Mouse (Mus musculus) heart, embryonic 14.5 days (tissue): ENCODE data around the gene Mapk9. TPM values are rescaled to one million over a fixed set of nuclear protein-coding genes. Genes with fewer than 3 reads are reported as not detected.

Experiments
- ATAC-seq: fragments of 200-750 bp; cut with Nextera tagmentation; 2 replicates; pipeline ENCODE4 v1.8.0; 2017; ENCODE audit warnings: low read depth, moderate TSS enrichment; ENCODE audit not compliant: insufficient number of reproducible peaks, insufficient read depth, low FRiP score
- H3K27ac ChIP-seq, 2 experiments: fragments of 200-500 bp in 1 of 2; fragments of 300-500 bp in 1 of 2; sonication (generic) in 1 of 2; replicated peaks in 1 of 2; 2 replicates each; pipeline ENCODE4 v1.5.1; 2012 to 2014; ENCODE audit warnings: low read depth in 2 of 2, low read length in 2 of 2, control low read depth in 1 of 2, mild to moderate bottlenecking in 1 of 2, mixed read lengths in 1 of 2; ENCODE audit not compliant: control insufficient read depth in 1 of 2, insufficient read depth in 1 of 2
- H3K27me3 ChIP-seq: fragments of 300-500 bp; sonication (generic); 2 replicates; pipeline ENCODE4 v1.6.1; 2014; ENCODE audit warnings: mild to moderate bottlenecking, low read length, control low read depth; ENCODE audit not compliant: control insufficient read depth, insufficient read depth
- H3K36me3 ChIP-seq: fragments of 300-500 bp; sonication (generic); 2 replicates; pipeline ENCODE4 v1.6.1; 2014; ENCODE audit warnings: mild to moderate bottlenecking, control low read depth, low read length, mixed read lengths; ENCODE audit not compliant: control insufficient read depth, insufficient read depth
- H3K4me1 ChIP-seq, 2 experiments: fragments of 200-500 bp in 1 of 2; fragments of 300-500 bp in 1 of 2; sonication (generic) in 1 of 2; 2 replicates each; pipeline ENCODE4 v1.6.1; 2012 to 2014; ENCODE audit warnings: low read length in 2 of 2, control low read depth in 1 of 2, mixed read lengths in 1 of 2; ENCODE audit not compliant: control insufficient read depth in 2 of 2, insufficient read depth in 2 of 2
- H3K4me2 ChIP-seq: fragments of 300-500 bp; sonication (generic); 2 replicates; pipeline ENCODE4 v1.6.1; 2014; ENCODE audit warnings: mild to moderate bottlenecking, low read length
- H3K4me3 ChIP-seq, 2 experiments: fragments of 200-500 bp in 1 of 2; fragments of 300-500 bp in 1 of 2; sonication (generic) in 1 of 2; 2 replicates each; pipeline ENCODE4 v1.5.1; 2012 to 2014; ENCODE audit warnings: low read length in 2 of 2, mild to moderate bottlenecking in 2 of 2, control low read depth in 1 of 2, low read depth in 1 of 2, moderate library complexity in 1 of 2; ENCODE audit not compliant: control insufficient read depth in 1 of 2, insufficient read depth in 1 of 2
- H3K9ac ChIP-seq: fragments of 300-500 bp; sonication (generic); 2 replicates; pipeline ENCODE4 v1.6.1; 2014; ENCODE audit warnings: mild to moderate bottlenecking, low read length
- H3K9me3 ChIP-seq: fragments of 300-500 bp; sonication (generic); 2 replicates; pipeline ENCODE4 v1.6.1; 2016; ENCODE audit warnings: low read length, control low read depth; ENCODE audit not compliant: control insufficient read depth
- WGBS: fragments of 180-500 bp; shearing (Covaris S2); extraction: QIAGEN DNeasy Blood & Tissue Kit; methylation state at CpG from one replicate; pipeline ENCODE4 v1.1.7; 2014; 5-methylcytosine and 5-hydroxymethylcytosine counted together
- polyA plus RNA-seq: library from polyadenylated mRNA; unstranded; fragments of >200 nt; fragmentation: Nextera tagmentation; extraction: Ambion mirVana; gene quantifications from 2 replicates; pipeline ENCODE4 v1.2.1, GENCODE M21; 2014

Mapk9 gene
- polyA plus RNA-seq, 1 experiment from 2014 or later: 39.2 TPM

DNA sequence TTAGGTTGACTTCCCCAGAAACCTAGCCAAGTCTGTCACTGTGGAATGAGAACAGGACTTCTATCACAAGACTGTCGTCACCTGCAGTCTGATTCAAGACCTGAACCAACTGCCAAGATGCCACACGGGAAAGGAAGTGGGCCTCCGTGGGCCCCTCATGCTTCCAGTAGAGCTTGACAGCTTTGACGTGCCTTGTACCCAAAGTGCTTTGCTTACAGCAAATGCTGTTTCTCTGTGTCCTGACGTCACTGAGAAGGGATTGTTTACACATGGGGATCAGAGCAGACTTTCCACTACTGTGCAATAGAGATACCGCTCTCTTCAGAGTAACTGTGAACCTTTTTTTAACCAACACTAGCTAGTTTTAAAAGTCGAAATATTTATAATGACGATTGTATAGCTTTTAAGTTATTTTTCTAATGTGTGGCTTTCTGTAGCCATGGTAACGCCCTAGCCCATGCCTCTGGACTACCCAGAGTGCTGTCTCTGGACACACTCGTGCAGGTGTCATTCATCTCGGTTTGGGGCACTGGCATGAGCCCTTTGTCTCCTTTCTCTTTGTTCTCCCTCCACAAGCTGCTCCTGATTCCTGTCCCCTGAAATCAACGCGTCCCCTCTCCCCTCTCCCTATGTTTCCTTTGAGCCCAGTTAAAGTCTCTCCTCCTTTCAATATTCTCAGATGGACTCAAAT is 8.7 kb upstream of the Mapk9 start:
- no peak overlapping the region for H3K4me3 ChIP-seq
- H3K36me3 ChIP-seq: peaks cover 18% of the 10 kb centered on the region
- no peaks in the 10 kb centered on the region for H3K27me3 ChIP-seq
- H3K9ac ChIP-seq: no peak overlapping the region
- H3K9me3 ChIP-seq: no peaks in the 10 kb centered on the region
- no peak overlapping the region for H3K27ac ChIP-seq
- 39% methylated on average over 13 of the region's 13 CpGs for WGBS
- H3K4me2 ChIP-seq: no peak overlapping the region
- ATAC-seq: 0 out of 2 replicates have a peak, but pooled peaks have one; percentile 15
- H3K4me1 ChIP-seq: peaks cover 2 to 9% of the 10 kb centered on the region in 2 experiments; a peak in 3 of 4 replicates

- no peaks in the 10 kb centered on the region for H3K9me3 ChIP-seq
- peaks cover 2 to 12% of the 10 kb centered on the region in 2 experiments for H3K4me1 ChIP-seq
- no peak overlapping the region for H3K4me2 ChIP-seq
- WGBS: 44% methylated on average over 1 of the region's 1 CpGs
- ATAC-seq: no peak
- H3K27ac ChIP-seq: no peak overlapping the region
- no peak overlapping the region for H3K4me3 ChIP-seq
- no peak overlapping the region for H3K9ac ChIP-seq
- H3K36me3 ChIP-seq: no peaks in the 10 kb centered on the region
- no peaks in the 10 kb centered on the region for H3K27me3 ChIP-seq
Observed at GRCm38 (mm10) chr11:49840666-49841065, 5.9 kb upstream of the Mapk9 start.

GRCm38 (mm10) chr11:49841886-49842285 is 4.7 kb upstream of the Mapk9 start:
- no peaks in the 10 kb centered on the region for H3K27me3 ChIP-seq
- H3K36me3 ChIP-seq: no peaks in the 10 kb centered on the region
- ATAC-seq: no peak
- no peak overlapping the region for H3K4me3 ChIP-seq
- H3K4me2 ChIP-seq: no peak overlapping the region
- H3K9me3 ChIP-seq: no peaks in the 10 kb centered on the region
- peaks cover 7 to 17% of the 10 kb centered on the region in 2 experiments for H3K4me1 ChIP-seq
- 84% methylated on average over 1 of the region's 1 CpGs for WGBS
- no peak overlapping the region for H3K27ac ChIP-seq
- H3K9ac ChIP-seq: no peak overlapping the region

DNA sequence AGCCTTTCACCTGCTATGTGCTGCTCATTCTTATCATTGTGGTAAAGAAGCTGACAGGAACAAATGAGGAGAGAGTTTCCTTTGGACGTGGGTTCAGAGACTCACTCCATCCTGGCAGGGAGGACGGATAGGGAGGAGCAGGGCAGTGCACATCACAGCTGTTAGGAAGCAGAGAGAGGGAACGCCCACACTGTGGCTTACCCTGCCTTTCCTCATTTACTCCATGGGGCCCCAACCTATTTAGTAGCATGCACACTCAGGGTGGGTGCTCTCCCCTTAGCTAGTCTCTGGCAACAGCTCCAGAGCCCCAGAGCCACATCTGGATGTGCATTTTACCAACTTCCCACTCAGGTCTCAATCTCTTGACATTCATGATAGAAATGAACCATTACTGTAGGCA is 3.8 kb upstream of the Mapk9 start:
- Histone ChIP-seq H3K27ac (no peak overlapping the region), H3K4me2 (no peak overlapping the region), H3K4me1 (peaks cover 7 to 19% of the 10 kb centered on the region in 2 experiments), H3K4me3 (no peak overlapping the region), H3K27me3 (no peaks in the 10 kb centered on the region), H3K36me3 (no peaks in the 10 kb centered on the region), H3K9ac (no peak overlapping the region), H3K9me3 (no peaks in the 10 kb centered on the region)
- no peak for ATAC-seq
- WGBS: 43% methylated on average over 3 of the region's 3 CpGs

DNA sequence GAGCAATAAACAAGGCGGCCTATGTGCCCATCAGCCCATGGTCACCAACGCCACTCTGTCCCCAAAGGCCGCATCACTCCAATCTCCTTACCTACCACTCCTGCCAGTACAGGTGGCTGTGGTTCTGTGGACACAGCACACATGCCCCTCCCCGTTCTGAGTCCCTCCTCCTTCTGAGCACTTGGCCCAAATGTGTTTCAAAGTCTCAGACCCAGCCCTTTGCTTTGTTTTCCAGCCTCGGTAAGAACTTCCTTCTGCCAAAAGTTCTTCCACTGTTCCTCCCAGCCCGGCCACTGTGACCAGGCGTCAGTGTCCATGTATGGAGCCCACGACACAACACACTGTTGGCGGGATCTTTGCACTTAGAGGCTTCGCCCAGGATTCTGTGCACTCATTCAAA is 2.2 kb upstream of the Mapk9 start:
- H3K27me3 ChIP-seq: no peaks in the 10 kb centered on the region
- H3K4me3 ChIP-seq: no peak overlapping the region
- no peaks in the 10 kb centered on the region for H3K9me3 ChIP-seq
- H3K9ac ChIP-seq: no peak overlapping the region
- no peak overlapping the region for H3K4me2 ChIP-seq
- H3K36me3 ChIP-seq: no peaks in the 10 kb centered on the region
- 89% methylated on average over 10 of the region's 10 CpGs for WGBS
- H3K4me1 ChIP-seq: peaks cover 13 to 29% of the 10 kb centered on the region in 2 experiments
- no peak overlapping the region for H3K27ac ChIP-seq
- no peak for ATAC-seq

DNA sequence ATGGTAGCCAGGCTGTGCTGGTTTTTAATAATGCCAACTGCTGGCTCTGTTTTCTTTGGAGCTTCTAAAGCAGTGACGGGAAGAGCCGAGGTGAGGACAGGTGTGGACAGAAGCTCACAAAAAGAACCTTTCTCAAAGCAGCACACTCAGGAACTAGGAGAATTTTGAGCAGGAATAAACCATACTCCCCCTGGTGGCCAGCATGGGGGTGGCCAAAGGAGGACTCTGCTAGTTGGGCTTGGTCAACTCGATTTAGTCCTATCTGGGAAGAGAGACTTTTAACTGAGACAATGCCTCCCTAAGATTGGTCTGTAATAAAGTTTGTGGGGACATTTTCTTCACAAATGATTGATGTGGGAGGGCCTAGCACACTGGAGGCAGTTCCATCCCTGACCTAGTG is 1.6 kb upstream of the Mapk9 start:
- Histone ChIP-seq H3K36me3 (no peaks in the 10 kb centered on the region), H3K9me3 (no peaks in the 10 kb centered on the region), H3K4me1 (peaks cover 13 to 29% of the 10 kb centered on the region in 2 experiments), H3K9ac (no peak overlapping the region), H3K4me3 (no peak overlapping the region), H3K27me3 (no peaks in the 10 kb centered on the region), H3K27ac (no peak overlapping the region), H3K4me2 (no peak overlapping the region)
- 38% methylated on average over 3 of the region's 3 CpGs for WGBS
- ATAC-seq: no peak

DNA sequence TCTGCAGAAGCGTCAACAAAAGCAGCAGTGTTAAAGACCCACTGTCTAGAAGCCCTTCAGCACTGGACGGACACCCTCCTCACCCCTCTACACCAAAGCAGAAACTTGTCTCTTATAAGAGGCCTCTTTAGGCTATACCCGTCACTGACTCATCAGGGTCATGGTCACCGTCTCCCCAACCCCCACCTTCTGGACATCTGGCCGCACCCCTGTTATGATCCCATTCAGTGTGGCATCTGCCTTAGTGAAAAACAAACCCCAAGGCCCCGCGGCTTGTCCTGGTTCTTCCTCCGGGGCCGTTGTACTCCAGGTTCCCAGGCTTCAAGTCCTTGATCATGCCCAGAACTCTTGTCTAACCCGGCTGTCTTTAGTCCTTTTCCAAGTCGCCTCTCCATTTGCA is 593 bp upstream of the Mapk9 start:
- no peaks in the 10 kb centered on the region for H3K9me3 ChIP-seq
- H3K9ac ChIP-seq: peak overlapping the region; percentile 66
- peak overlapping the region; percentile 85 for H3K4me2 ChIP-seq
- H3K27ac ChIP-seq: peak overlapping the region; percentile 42 to 59; a peak in 3 of 4 replicates
- WGBS: 30% methylated on average over 11 of the region's 11 CpGs
- no peaks in the 10 kb centered on the region for H3K27me3 ChIP-seq
- no peak for ATAC-seq
- peaks cover 7% of the 10 kb centered on the region for H3K36me3 ChIP-seq
- H3K4me3 ChIP-seq: peak overlapping the region; percentile 84 to 86
- H3K4me1 ChIP-seq: peaks cover 13 to 24% of the 10 kb centered on the region in 2 experiments
